Mouse (Mus musculus) Patski (cell line): ENCODE measurements around the gene Tnfrsf14. TPM values are rescaled to one million over a fixed set of nuclear protein-coding genes. Genes with fewer than 3 reads are reported as not detected.
A peak's percentile ranks its signal among the peaks of the same experiment; 100 is the strongest.

ENCODE experiments used
- ATAC-seq: fragments of 100-300 bp; one replicate; pipeline ENCODE4 v1.8.0; 2021
- CTCF ChIA-PET: fragments of 350-600 bp; sonication (Branson Sonifier 250); formaldehyde crosslinking; loops from one replicate; lab custom pipeline; 2022; ENCODE audit warnings: inconsistent platforms; lab: Charles Lee
- POLR2A ChIA-PET: fragments of 350-600 bp; sonication (Branson Sonifier 250); formaldehyde crosslinking; loops from one replicate; lab custom pipeline; 2022; ENCODE audit warnings: antibody characterized with exemption, inconsistent platforms; lab: Charles Lee
- DNase-seq: peaks from one replicate; pipeline ENCODE4 v3.0.0-alpha.2; 2011; ENCODE audit warnings: low read depth, low spot score
- H3K27me3 ChIP-seq: fragments of 371-371 bp; one replicate; pipeline ENCODE4 v1.5.1; 2021
- CTCF ChIP-seq: fragments of 100-300 bp; IDR thresholded peaks from one replicate; pipeline ENCODE4 v1.5.1; 2021
- in situ Hi-C: fragments of 300-500 bp; cut with MboI; formaldehyde crosslinking; loops from 3 replicates; pipeline ENCODE4 v1.11.1; 2018; ENCODE audit warnings: low pct_unique_long_range_greater_than_20kb, mixed read lengths
- polyA plus RNA-seq: library from polyadenylated mRNA; unstranded; gene quantifications from one replicate; pipeline ENCODE4 v1.2.3, GENCODE M21; 2021

Gene Tnfrsf14
- polyA plus RNA-seq, 1 experiment from 2014 or later: 0.13 TPM

GRCm38 (mm10) chr4:154902371-154902770 is 26.0 kb downstream of the Tnfrsf14 start:
- in situ Hi-C loops: no loop called here

DNA sequence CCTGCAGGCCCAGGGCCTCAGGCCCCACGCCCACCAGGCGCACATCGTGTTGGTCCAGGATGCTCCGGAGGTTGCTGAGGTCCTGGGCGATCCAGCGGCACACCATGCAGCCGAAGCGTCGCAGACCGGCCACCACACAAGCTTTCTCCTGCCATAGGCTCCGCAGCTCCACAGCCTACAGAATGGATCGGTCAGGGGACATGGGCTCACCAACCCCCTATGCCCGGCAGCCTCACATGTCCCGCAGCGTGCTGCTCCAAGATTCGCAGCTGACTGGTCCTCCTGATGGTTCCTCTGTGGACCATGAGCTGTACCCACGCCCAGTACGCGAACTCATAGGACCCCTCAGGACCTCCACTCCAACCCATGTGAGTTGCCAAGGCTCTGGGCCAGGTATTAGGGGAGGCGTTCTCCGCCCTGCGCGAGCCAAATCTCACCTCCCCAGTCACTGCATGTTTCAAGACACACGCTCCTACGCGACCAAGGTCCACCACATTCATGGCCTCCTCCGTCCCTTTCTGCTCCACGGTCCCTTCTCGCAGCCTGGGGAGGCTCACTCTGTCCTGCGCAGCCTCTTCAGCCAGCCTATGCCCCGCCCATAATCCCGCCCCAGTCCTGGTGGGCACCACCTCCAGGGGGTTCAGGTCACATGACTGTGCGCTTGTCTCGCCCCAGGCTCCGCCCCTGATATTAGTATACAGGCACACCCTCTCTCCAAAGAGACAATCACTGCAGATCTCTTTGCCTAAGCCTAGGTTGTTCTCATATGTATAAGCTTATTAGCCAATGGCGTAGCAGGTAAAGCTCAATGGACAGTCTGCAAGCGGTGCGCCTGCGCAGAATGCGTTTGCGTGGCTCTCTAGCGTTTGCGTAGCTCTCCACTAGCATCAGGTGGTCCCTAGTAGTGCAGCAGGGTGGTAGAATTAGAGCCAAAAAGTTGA is 29.6 kb downstream of the Tnfrsf14 start, which contains the start of gene Fam213b:
Gene Fam213b (minus strand): TSS at position 630 of the 941 bp plus-strand sequence.
- no peak for TF ChIP-seq CTCF
- CTCF ChIA-PET: interaction anchor here (1.0 to 2.0 kb wide), 4 partner anchors 9 to 167 kb away, joined by 3 to 8 read pairs (median 4); no protein-coding TSS in a partner anchor
- in situ Hi-C loops: loop anchor here (25.0 kb wide), 1 partner anchor 339 kb away; the partner anchor contains the start of gene Faap20
- DNase-seq (peak; percentile 75), ATAC-seq (peak; percentile 94)
- H3K27me3 ChIP-seq: peaks cover 7% of the 10 kb centered on the region
- POLR2A ChIA-PET: interaction anchor here (1.1 kb wide), 1 partner anchor 21 kb away, joined by 3 read pairs; no protein-coding TSS in a partner anchor

More at GRCm38 (mm10) chr4:154902371-154902770, 26.0 kb downstream of the Tnfrsf14 start:
- CTCF ChIA-PET: no interaction called here
- ATAC-seq (no peak), DNase-seq (no peak)
- no peak for TF ChIP-seq CTCF
- H3K27me3 ChIP-seq: peaks cover 7% of the 10 kb centered on the region
- POLR2A ChIA-PET: no interaction called here

DNA sequence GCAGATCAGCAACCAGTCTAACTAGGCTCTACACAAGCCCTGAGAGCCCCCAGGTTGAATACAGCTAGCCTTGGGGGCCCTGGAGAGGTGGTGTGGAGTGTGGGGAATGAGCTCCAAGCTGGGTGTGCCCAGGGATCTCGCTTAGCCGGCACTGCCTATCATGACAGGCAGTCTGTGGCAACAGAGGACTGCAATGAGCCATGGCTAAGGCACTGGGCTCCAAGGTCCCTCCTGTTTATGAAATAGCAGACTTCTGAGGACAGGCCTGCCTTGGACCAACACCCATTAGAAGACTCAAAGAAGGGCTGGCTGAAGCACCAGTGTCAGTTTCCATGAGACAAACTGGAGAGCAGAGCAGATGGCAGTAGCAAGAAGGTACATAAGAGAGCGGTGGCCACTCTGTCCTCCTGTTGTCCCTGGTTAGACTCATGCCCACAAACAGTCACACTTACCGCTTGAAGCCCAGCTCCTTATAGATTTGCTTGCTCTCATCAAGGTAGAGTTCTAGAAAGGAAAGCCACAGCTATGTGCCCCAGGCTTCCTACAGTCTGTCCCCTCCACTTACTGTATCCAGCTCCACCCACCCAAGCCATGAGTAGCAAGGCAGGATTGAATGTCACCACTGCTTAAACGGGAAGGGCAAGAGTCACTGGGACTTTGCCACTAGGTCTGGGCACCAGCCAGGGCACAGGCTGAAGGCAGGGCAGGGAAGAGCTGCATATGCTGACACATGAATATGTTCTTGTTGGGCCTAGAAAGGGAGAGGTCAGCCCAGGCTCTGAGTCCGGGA is 30.5 kb downstream of the Tnfrsf14 start:
- DNase-seq (no peak), ATAC-seq (no peak)
- H3K27me3 ChIP-seq: peaks cover 7% of the 10 kb centered on the region
- in situ Hi-C loops: loop anchor here (25.0 kb wide), 1 partner anchor 339 kb away; the partner anchor contains the start of gene Faap20
- POLR2A ChIA-PET: interaction anchor here (1.1 kb wide), 1 partner anchor 20 kb away, joined by 3 read pairs; no protein-coding TSS in a partner anchor
- TF ChIP-seq CTCF: no peak
- CTCF ChIA-PET: interaction anchor here (1.0 to 2.0 kb wide), 3 partner anchors 10 to 168 kb away, joined by 3 to 8 read pairs (median 4); no protein-coding TSS in a partner anchor

DNA sequence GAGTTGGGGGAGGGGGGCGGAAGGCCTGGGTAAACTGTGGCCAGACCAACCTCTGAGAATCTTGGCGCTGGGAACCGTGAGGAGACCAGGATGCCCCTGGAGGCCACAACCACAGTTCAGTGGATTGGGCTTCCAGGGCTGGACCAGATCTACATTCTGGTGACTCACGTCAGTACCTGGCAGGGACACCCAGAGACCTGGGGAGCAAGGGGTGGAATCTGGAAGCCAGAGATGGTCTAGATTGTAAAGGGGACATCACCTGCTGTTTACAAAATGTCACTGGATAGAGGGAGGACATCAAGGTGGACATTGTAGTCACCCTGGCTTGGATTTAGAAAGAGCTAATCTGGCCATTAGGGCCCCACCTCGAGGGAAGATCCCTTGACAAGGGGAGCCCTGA is 32.8 kb downstream of the Tnfrsf14 start:
- POLR2A ChIA-PET: no interaction called here
- TF ChIP-seq CTCF: no peak
- DNase-seq (no peak), ATAC-seq (no peak)
- CTCF ChIA-PET: interaction anchor here (1.0 to 1.2 kb wide), 2 partner anchors 13 to 15 kb away, joined by 3 to 4 read pairs; no protein-coding TSS in a partner anchor
- in situ Hi-C loops: loop anchor here (25.0 kb wide), 1 partner anchor 342 kb away; the partner anchor contains the start of gene Faap20
- H3K27me3 ChIP-seq: peaks cover 7% of the 10 kb centered on the region

- H3K27me3 ChIP-seq: no peaks in the 10 kb centered on the region
- POLR2A ChIA-PET: no interaction called here
- ATAC-seq: no peak
- DNase-seq: no peak
- CTCF ChIA-PET: no interaction called here
- TF ChIP-seq CTCF: no peak
- in situ Hi-C loops: loop anchor here (25.0 kb wide), 1 partner anchor 346 kb away; the partner anchor contains the start of gene Faap20
These were observed 37.5 kb downstream of the Tnfrsf14 start for GRCm38 (mm10) chr4:154890887-154891286.

DNA sequence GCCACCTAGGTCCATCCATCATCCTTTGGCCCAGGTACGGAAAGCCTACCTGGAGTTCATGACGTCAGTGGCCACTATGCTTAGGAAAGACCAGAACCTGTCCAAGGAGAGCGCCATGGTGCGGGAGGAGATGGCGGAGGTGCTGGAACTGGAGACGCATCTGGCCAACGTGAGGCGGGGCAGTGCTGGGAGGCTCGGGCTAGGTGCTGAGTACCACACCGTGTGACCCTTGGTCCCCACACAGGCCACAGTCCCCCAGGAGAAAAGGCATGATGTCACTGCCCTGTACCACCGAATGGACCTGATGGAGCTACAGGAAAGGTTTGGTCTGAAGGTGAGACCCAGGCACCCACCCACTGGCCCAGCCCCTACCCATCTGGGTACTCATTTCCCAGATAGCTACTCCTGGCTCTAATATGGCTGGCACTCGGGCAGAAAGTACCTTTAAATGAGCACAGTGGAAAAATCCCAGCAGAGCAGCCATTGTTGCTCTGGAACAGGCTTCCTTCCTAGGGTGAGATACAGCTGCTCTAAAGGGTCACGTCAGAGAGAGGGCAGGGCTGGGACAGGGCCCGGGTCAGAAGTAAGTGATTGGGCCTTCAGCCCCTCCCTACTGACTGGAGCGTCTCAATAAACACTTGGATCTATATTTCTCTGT is 40.6 kb downstream of the Tnfrsf14 start:
- H3K27me3 ChIP-seq: no peaks in the 10 kb centered on the region
- in situ Hi-C loops: loop anchor here (25.0 kb wide), 1 partner anchor 350 kb away; the partner anchor contains the start of gene Faap20
- ATAC-seq (no peak), DNase-seq (no peak)
- no peak for TF ChIP-seq CTCF
- ChIA-PET CTCF (no interaction called here), POLR2A (no interaction called here)

- in situ Hi-C loops: loop anchor here (25.0 kb wide), 1 partner anchor 350 kb away; the partner anchor contains the start of gene Faap20
- no peak for DNase-seq
- ChIA-PET CTCF (no interaction called here), POLR2A (no interaction called here)
- H3K27me3 ChIP-seq: no peaks in the 10 kb centered on the region
- TF ChIP-seq CTCF: no peak
- no peak for ATAC-seq
These were observed 41.3 kb downstream of the Tnfrsf14 start for GRCm38 (mm10) chr4:154886876-154887592.

DNA sequence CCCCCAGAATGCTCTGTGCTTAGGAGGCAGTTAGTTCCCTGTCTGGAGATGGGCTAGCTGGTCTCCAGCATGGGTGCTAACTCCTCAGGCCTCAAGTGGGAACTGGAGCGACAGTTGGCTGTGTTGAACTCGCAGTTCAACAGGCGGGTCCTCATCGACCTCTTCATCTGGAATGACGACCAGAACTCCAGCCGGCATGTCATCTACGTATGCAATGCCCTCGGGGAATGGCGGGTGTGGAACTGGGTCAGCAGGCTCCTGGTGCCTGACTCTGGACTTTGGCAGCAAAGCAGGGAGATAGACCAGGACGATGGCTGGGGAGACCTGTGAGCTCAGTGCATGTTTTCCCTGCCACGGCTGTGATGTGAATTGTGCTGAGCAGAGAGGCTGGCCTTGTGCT is 42.9 kb downstream of the Tnfrsf14 start:
- CTCF ChIA-PET: no interaction called here
- DNase-seq (no peak), ATAC-seq (no peak)
- no peak for TF ChIP-seq CTCF
- no peaks in the 10 kb centered on the region for H3K27me3 ChIP-seq
- in situ Hi-C loops: loop anchor here (25.0 kb wide), 1 partner anchor 352 kb away; the partner anchor contains the start of gene Faap20
- POLR2A ChIA-PET: interaction anchor here (1.2 kb wide), 1 partner anchor 9 kb away, joined by 3 read pairs; no protein-coding TSS in a partner anchor
